Mouse (Mus musculus): ENCODE results near the gene Reg3g. TPM values are rescaled to one million over a fixed set of nuclear protein-coding genes. Genes with fewer than 3 reads are reported as not detected.

Reg3g gene
- not detected for polyA plus RNA-seq (2012; fragmentation: generic; extraction: Trizol)
- long read RNA-seq, experiment 1, result 0 reads
- long read RNA-seq, experiment 2, result 0 reads

GRCm38 (mm10) chr6:78468772-78469171 is at the start of gene Reg3g:
TSS of gene Reg3g (minus strand) at chr6:78468872.
- H3ac ChIP-seq (ENCODE audit: control insufficient read depth, insufficient read length, low read depth), result no peak within 1 kb of the TSS
- H3K36me3 ChIP-seq (ENCODE audit: control insufficient read depth, insufficient read depth), result no peaks in the 10 kb centered on the region
- no peaks in the 10 kb centered on the region for H3K79me3 ChIP-seq (ENCODE audit: low read depth)
- no peaks in the 10 kb centered on the region for H3K79me2 ChIP-seq (ENCODE audit: control insufficient read depth, insufficient read depth)
- H3K4me3 ChIP-seq (ENCODE audit: insufficient read depth, poor library complexity, severe bottlenecking), result no peak within 1 kb of the TSS
- H3K27me3 ChIP-seq (ENCODE audit: control insufficient read depth, insufficient read depth, insufficient read length), result no peaks in the 10 kb centered on the region
- no peak for TF ChIP-seq MYOG (IDR thresholded peaks at IDR 0.05; ENCODE audit: control insufficient read depth, extremely low read depth, insufficient read length)
- no peak for TF ChIP-seq MAX (IDR thresholded peaks at IDR 0.05)
- no peak for TF ChIP-seq MYOD1 (IDR thresholded peaks at IDR 0.05; ENCODE audit: control insufficient read depth, insufficient read length, low read depth)

- H3K79me2 ChIP-seq (ENCODE audit: control insufficient read depth, insufficient read depth), result no peaks in the 10 kb centered on the region
- no peaks in the 10 kb centered on the region for H3K36me3 ChIP-seq (ENCODE audit: control insufficient read depth, insufficient read depth)
- no peak overlapping the region for H3K4me3 ChIP-seq (ENCODE audit: insufficient read depth, poor library complexity, severe bottlenecking)
- no peak overlapping the region for H3ac ChIP-seq (ENCODE audit: control insufficient read depth, insufficient read length, low read depth)
- H3K27me3 ChIP-seq (ENCODE audit: control insufficient read depth, insufficient read depth, insufficient read length), result no peaks in the 10 kb centered on the region
- TF ChIP-seq MYOD1 (IDR thresholded peaks at IDR 0.05; ENCODE audit: control insufficient read depth, insufficient read length, low read depth), result no peak
- no peak for TF ChIP-seq USF1 (IDR thresholded peaks at IDR 0.05; ENCODE audit: low read depth)
- no peak for TF ChIP-seq CEBPB (IDR thresholded peaks at IDR 0.05; ENCODE audit: low read depth)
- TF ChIP-seq MYOG (IDR thresholded peaks at IDR 0.05; ENCODE audit: control insufficient read depth, extremely low read depth, insufficient read length), result no peak
- TF ChIP-seq FOSL1 (IDR thresholded peaks at IDR 0.05; ENCODE audit: insufficient read depth, low read length, poor library complexity, severe bottlenecking), result no peak
- TF ChIP-seq MAX (IDR thresholded peaks at IDR 0.05), result no peak
- TF ChIP-seq CTCF (IDR thresholded peaks at IDR 0.05; ENCODE audit: control insufficient read depth, insufficient read depth, insufficient read length), result no peak
- no peaks in the 10 kb centered on the region for H3K79me3 ChIP-seq (ENCODE audit: low read depth)
Measured at GRCm38 (mm10) chr6:78515777-78516446, 47.2 kb upstream of the Reg3g start.

- H3K4me3 ChIP-seq (ENCODE audit: insufficient read depth, poor library complexity, severe bottlenecking), result no peak overlapping the region
- no peaks in the 10 kb centered on the region for H3K36me3 ChIP-seq (ENCODE audit: control insufficient read depth, insufficient read depth)
- H3ac ChIP-seq (ENCODE audit: control insufficient read depth, insufficient read length, low read depth), result no peak overlapping the region
- H3K79me2 ChIP-seq (ENCODE audit: control insufficient read depth, insufficient read depth), result no peaks in the 10 kb centered on the region
- no peaks in the 10 kb centered on the region for H3K79me3 ChIP-seq (ENCODE audit: low read depth)
- no peak for TF ChIP-seq USF1 (IDR thresholded peaks at IDR 0.05; ENCODE audit: low read depth)
- no peak for TF ChIP-seq MYOD1 (IDR thresholded peaks at IDR 0.05; ENCODE audit: control insufficient read depth, insufficient read length, low read depth)
- no peak for TF ChIP-seq CEBPB (IDR thresholded peaks at IDR 0.05; ENCODE audit: low read depth)
- no peak for TF ChIP-seq MYOG (IDR thresholded peaks at IDR 0.05; ENCODE audit: control insufficient read depth, extremely low read depth, insufficient read length)
- TF ChIP-seq FOSL1 (IDR thresholded peaks at IDR 0.05; ENCODE audit: insufficient read depth, low read length, poor library complexity, severe bottlenecking), result no peak
- no peak for TF ChIP-seq MAX (IDR thresholded peaks at IDR 0.05)
- TF ChIP-seq CTCF (IDR thresholded peaks at IDR 0.05; ENCODE audit: control insufficient read depth, insufficient read depth, insufficient read length), result no peak
- H3K27me3 ChIP-seq (ENCODE audit: control insufficient read depth, insufficient read depth, insufficient read length), result no peaks in the 10 kb centered on the region
Measured at GRCm38 (mm10) chr6:78512833-78513232, 44.2 kb upstream of the Reg3g start.

- no peak overlapping the region for H3K4me3 ChIP-seq (ENCODE audit: insufficient read depth, poor library complexity, severe bottlenecking)
- no peak for TF ChIP-seq CEBPB (IDR thresholded peaks at IDR 0.05; ENCODE audit: low read depth)
- TF ChIP-seq USF1 (IDR thresholded peaks at IDR 0.05; ENCODE audit: low read depth), result no peak
- no peak for TF ChIP-seq CTCF (IDR thresholded peaks at IDR 0.05; ENCODE audit: control insufficient read depth, insufficient read depth, insufficient read length)
- TF ChIP-seq MAX (IDR thresholded peaks at IDR 0.05), result no peak
- TF ChIP-seq MYOG (IDR thresholded peaks at IDR 0.05; ENCODE audit: control insufficient read depth, extremely low read depth, insufficient read length), result no peak
- H3K79me3 ChIP-seq (ENCODE audit: low read depth), result no peaks in the 10 kb centered on the region
- H3K79me2 ChIP-seq (ENCODE audit: control insufficient read depth, insufficient read depth), result no peaks in the 10 kb centered on the region
- no peaks in the 10 kb centered on the region for H3K27me3 ChIP-seq (ENCODE audit: control insufficient read depth, insufficient read depth, insufficient read length)
- H3ac ChIP-seq (ENCODE audit: control insufficient read depth, insufficient read length, low read depth), result no peak overlapping the region
- no peaks in the 10 kb centered on the region for H3K36me3 ChIP-seq (ENCODE audit: control insufficient read depth, insufficient read depth)
Measured at GRCm38 (mm10) chr6:78510173-78510900, 41.7 kb upstream of the Reg3g start.

GRCm38 (mm10) chr6:78505745-78506144 is 37.1 kb upstream of the Reg3g start:
- TF ChIP-seq USF1 (IDR thresholded peaks at IDR 0.05; ENCODE audit: low read depth) (no peak), MYOG (IDR thresholded peaks at IDR 0.05; ENCODE audit: control insufficient read depth, extremely low read depth, insufficient read length) (no peak), MAX (IDR thresholded peaks at IDR 0.05) (no peak), FOSL1 (IDR thresholded peaks at IDR 0.05; ENCODE audit: insufficient read depth, low read length, poor library complexity, severe bottlenecking) (no peak), MYOD1 (IDR thresholded peaks at IDR 0.05; ENCODE audit: control insufficient read depth, insufficient read length, low read depth) (no peak), CEBPB (IDR thresholded peaks at IDR 0.05; ENCODE audit: low read depth) (no peak), CTCF (IDR thresholded peaks at IDR 0.05; ENCODE audit: control insufficient read depth, insufficient read depth, insufficient read length) (no peak)
- Histone ChIP-seq H3K79me2 (ENCODE audit: control insufficient read depth, insufficient read depth) (no peaks in the 10 kb centered on the region), H3K4me3 (ENCODE audit: insufficient read depth, poor library complexity, severe bottlenecking) (no peak overlapping the region), H3ac (ENCODE audit: control insufficient read depth, insufficient read length, low read depth) (no peak overlapping the region), H3K27me3 (ENCODE audit: control insufficient read depth, insufficient read depth, insufficient read length) (no peaks in the 10 kb centered on the region), H3K36me3 (ENCODE audit: control insufficient read depth, insufficient read depth) (no peaks in the 10 kb centered on the region), H3K79me3 (ENCODE audit: low read depth) (no peaks in the 10 kb centered on the region)

Measured in C2C12 (cell line).